Mouse (Mus musculus) adrenal gland, postnatal 4 days (tissue): ENCODE data around the gene Tmem14a. TPM values are rescaled to one million over a fixed set of nuclear protein-coding genes. Genes with fewer than 3 reads are reported as not detected.
"Not testable (repeated sequence)": the region's sequence is repeated elsewhere in the genome, so short reads cannot be mapped to it uniquely, and the experiment has no call there.

ENCODE experiments used
- DNase-seq, 2 experiments: peaks; one replicate each; pipeline ENCODE4 v3.0.0; 2021 to 2022; ENCODE audit warnings: low spot score in 2 of 2, mixed read lengths in 2 of 2
- total RNA-seq, 2 experiments: library from RNA; stranded (reverse); gene quantifications; 2 replicates each; pipeline ENCODE4 v1.2.3; 2021

The Tmem14a gene
- total RNA-seq, 2 experiments from 2014 or later, result 7.2 to 9.4 TPM

GRCm38 (mm10) chr1:21251661-21252060 is 33.3 kb downstream of the Tmem14a start:
- no peak for DNase-seq

- DNase-seq, result no peak
Observed at GRCm38 (mm10) chr1:21252566-21253302, 34.4 kb downstream of the Tmem14a start.

GRCm38 (mm10) chr1:21253303-21253650 is 34.9 kb downstream of the Tmem14a start:
- DNase-seq, result no peak

- DNase-seq, result no peak
Observed at GRCm38 (mm10) chr1:21253856-21254255, 35.5 kb downstream of the Tmem14a start.

- DNase-seq, result no peak
Observed at GRCm38 (mm10) chr1:21255625-21256345, 37.4 kb downstream of the Tmem14a start.

GRCm38 (mm10) chr1:21256391-21256790 is 38.0 kb downstream of the Tmem14a start:
- no peak for DNase-seq

GRCm38 (mm10) chr1:21256871-21257270 is 38.5 kb downstream of the Tmem14a start:
- no peak for DNase-seq

GRCm38 (mm10) chr1:21259981-21260380 is 41.6 kb downstream of the Tmem14a start:
- DNase-seq, result not testable (repeated sequence)

GRCm38 (mm10) chr1:21262401-21262800 is 44.0 kb downstream of the Tmem14a start:
- no peak for DNase-seq

- no peak for DNase-seq
Observed at GRCm38 (mm10) chr1:21263986-21264385, 45.6 kb downstream of the Tmem14a start.

- DNase-seq, result no peak
Observed at GRCm38 (mm10) chr1:21264747-21265146, 46.4 kb downstream of the Tmem14a start.

GRCm38 (mm10) chr1:21266766-21267165 is 48.4 kb downstream of the Tmem14a start:
- DNase-seq, result no peak

- not testable (repeated sequence) for DNase-seq
Observed at GRCm38 (mm10) chr1:21267466-21267865, 49.1 kb downstream of the Tmem14a start.

GRCm38 (mm10) chr1:21271343-21272055 is 53.1 kb downstream of the Tmem14a start:
- DNase-seq, result peak; percentile 26 to 55

GRCm38 (mm10) chr1:21272056-21272431 is 53.7 kb downstream of the Tmem14a start:
- no peak for DNase-seq

- DNase-seq, result no peak
Observed at GRCm38 (mm10) chr1:21273091-21273490, 54.7 kb downstream of the Tmem14a start.

- no peak for DNase-seq
Observed at GRCm38 (mm10) chr1:21274437-21275040, 56.2 kb downstream of the Tmem14a start.

- not testable (repeated sequence) for DNase-seq
Observed at GRCm38 (mm10) chr1:21275366-21275765, 57.0 kb downstream of the Tmem14a start.

GRCm38 (mm10) chr1:21276158-21276557 is 57.8 kb downstream of the Tmem14a start:
- not testable (repeated sequence) for DNase-seq
